Mouse (Mus musculus) CH12.LX (cell line): ENCODE measurements around the gene Gng3. TPM values are rescaled to one million over a fixed set of nuclear protein-coding genes. Genes with fewer than 3 reads are reported as not detected.
A peak's percentile ranks its signal among the peaks of the same experiment; 100 is the strongest.

Experiments used
- DNase-seq: peaks from one replicate; pipeline ENCODE4 v3.0.0-alpha.2; 2013; ENCODE audit errors: extremely low read depth
- H3K27ac ChIP-seq: 2 replicates; pipeline ENCODE4 v1.5.1; 2012; ENCODE audit warnings: low read depth, mild to moderate bottlenecking, control low read depth, moderate library complexity; ENCODE audit not compliant: insufficient read depth
- H3K27me3 ChIP-seq: replicated peaks from 2 replicates; pipeline ENCODE3; 2012; ENCODE audit warnings: inconsistent platforms
- H3K36me3 ChIP-seq, 2 experiments: replicated peaks in 1 of 2; 2 replicates each; pipeline versions ENCODE3 to v1.6.1; 2012; ENCODE audit warnings: inconsistent platforms in 1 of 2, low read length in 1 of 2, mild to moderate bottlenecking in 1 of 2, mixed read lengths in 1 of 2, moderate library complexity in 1 of 2; ENCODE audit not compliant: control insufficient read depth in 1 of 2, insufficient read depth in 1 of 2
- H3K4me1 ChIP-seq, 2 experiments: 2 replicates each; pipeline ENCODE4 v1.6.1; 2012; ENCODE audit warnings: inconsistent platforms in 1 of 2, moderate library complexity in 1 of 2; ENCODE audit not compliant: insufficient read depth in 2 of 2, control insufficient read depth in 1 of 2
- H3K4me2 ChIP-seq: 2 replicates; pipeline ENCODE4 v1.6.1; 2012; ENCODE audit warnings: low read depth, mild to moderate bottlenecking, control low read depth; ENCODE audit not compliant: poor library complexity, insufficient read depth, severe bottlenecking
- H3K4me3 ChIP-seq, 3 experiments: fragments of 150-350 bp in 1 of 3; sonication (generic) in 1 of 3; replicated peaks in 1 of 3; 2 replicates each; pipeline versions ENCODE3 to v1.5.1; 2011 to 2012; ENCODE audit warnings: low read depth in 2 of 3, low read length in 2 of 3, mild to moderate bottlenecking in 2 of 3, moderate library complexity in 2 of 3, control low read depth in 1 of 3, improper control_type of control experiment in 1 of 3, inconsistent platforms in 1 of 3, mixed read lengths in 1 of 3; ENCODE audit not compliant: poor library complexity in 1 of 3
- H3K79me2 ChIP-seq: replicated peaks from 2 replicates; pipeline ENCODE4 v1.6.1; 2012; ENCODE audit warnings: mild to moderate bottlenecking, moderate library complexity; ENCODE audit not compliant: control insufficient read depth, poor library complexity, insufficient read depth, severe bottlenecking; ENCODE audit errors: extremely low read depth
- H3K9ac ChIP-seq: 2 replicates; pipeline ENCODE4 v1.6.1; 2012; ENCODE audit warnings: low read depth, mild to moderate bottlenecking, control low read depth, moderate library complexity; ENCODE audit not compliant: insufficient read depth
- H3K9me3 ChIP-seq: replicated peaks from 2 replicates; pipeline ENCODE3; 2012; ENCODE audit warnings: low read length, inconsistent platforms, mixed read lengths
- CHD2 ChIP-seq: IDR thresholded peaks from 2 replicates; pipeline ENCODE4 v1.6.1; 2011; ENCODE audit warnings: low read length, improper control_type of control experiment
- ELF1 ChIP-seq: IDR thresholded peaks from 2 replicates; pipeline ENCODE4 v1.6.1; 2014; ENCODE audit warnings: low read depth, mild to moderate bottlenecking, inconsistent platforms, low read length, improper control_type of control experiment
- EP300 ChIP-seq: IDR thresholded peaks from 2 replicates; pipeline ENCODE4 v1.6.1; 2011; ENCODE audit warnings: low read length, improper control_type of control experiment
- GABPA ChIP-seq: IDR thresholded peaks from 2 replicates; pipeline ENCODE4 v1.6.1; 2012; ENCODE audit warnings: low read depth, low read length, improper control_type of control experiment, inconsistent platforms; ENCODE audit not compliant: insufficient replicate concordance
- IRF4 ChIP-seq: IDR thresholded peaks from 2 replicates; pipeline ENCODE4 v1.6.1; 2014; ENCODE audit warnings: low read depth, mild to moderate bottlenecking, inconsistent platforms, low read length, improper control_type of control experiment
- JUN ChIP-seq: IDR thresholded peaks from 2 replicates; pipeline ENCODE4 v1.6.1; 2011; ENCODE audit warnings: low read depth, mild to moderate bottlenecking, low read length, improper control_type of control experiment, moderate library complexity; ENCODE audit not compliant: insufficient read depth
- MAZ ChIP-seq: IDR thresholded peaks from 2 replicates; pipeline ENCODE4 v1.6.1; 2012; ENCODE audit warnings: low read depth, mild to moderate bottlenecking, inconsistent platforms, low read length, improper control_type of control experiment, moderate library complexity
- MXI1 ChIP-seq: IDR thresholded peaks from 2 replicates; pipeline ENCODE4 v1.6.1; 2011; ENCODE audit warnings: mild to moderate bottlenecking, low read depth, low read length, improper control_type of control experiment
- PAX5 ChIP-seq: IDR thresholded peaks from 2 replicates; pipeline ENCODE4 v1.6.1; 2012; ENCODE audit warnings: low read length, inconsistent platforms, mixed read lengths
- RAD21 ChIP-seq: IDR thresholded peaks from 2 replicates; pipeline ENCODE4 v1.6.1; 2011; ENCODE audit warnings: low read depth, mild to moderate bottlenecking, low read length, improper control_type of control experiment, moderate library complexity
- RCOR1 ChIP-seq: conservative IDR thresholded peaks from 2 replicates; pipeline ENCODE4 v1.6.1; 2012; ENCODE audit warnings: low read depth, mild to moderate bottlenecking, inconsistent platforms, low read length, improper control_type of control experiment
- SIN3A ChIP-seq: IDR thresholded peaks from 2 replicates; pipeline ENCODE4 v1.6.1; 2012; ENCODE audit warnings: low read length, improper control_type of control experiment, inconsistent platforms
- UBTF ChIP-seq: IDR thresholded peaks from 2 replicates; pipeline ENCODE4 v1.6.1; 2012; ENCODE audit warnings: low read depth, mild to moderate bottlenecking, inconsistent platforms, low read length, improper control_type of control experiment, moderate library complexity
- USF1 ChIP-seq: IDR thresholded peaks from 2 replicates; pipeline ENCODE4 v1.6.1; 2014; ENCODE audit warnings: low read depth, mild to moderate bottlenecking, inconsistent platforms, low read length, improper control_type of control experiment
- ZKSCAN1 ChIP-seq: IDR thresholded peaks from 2 replicates; pipeline ENCODE4 v1.6.1; 2012; ENCODE audit warnings: low read depth, inconsistent platforms, low read length, improper control_type of control experiment, borderline replicate concordance
- ZMIZ1 ChIP-seq: IDR thresholded peaks from 2 replicates; pipeline ENCODE4 v1.6.1; 2012; ENCODE audit warnings: low read depth, mild to moderate bottlenecking, inconsistent platforms, low read length, improper control_type of control experiment
- dilution Hi-C: fragments of 300-500 bp; cut with MboI; formaldehyde crosslinking; loops from 2 replicates; pipeline ENCODE4 v1.14.3; 2020; ENCODE audit warnings: low sequenced_read_pairs; ENCODE audit not compliant: extremely low pct_unique_long_range_greater_than_20kb, extremely low pct_ligation_motif_present
- in situ Hi-C: fragments of 300-500 bp; cut with MboI; formaldehyde crosslinking; loops from 3 replicates; pipeline ENCODE4 v1.14.3; 2019; ENCODE audit warnings: low sequenced_read_pairs, low pct_ligation_motif_present, low pct_unique_long_range_greater_than_20kb, mixed read lengths
- polyA plus RNA-seq: library from polyadenylated mRNA; unstranded; fragments of >175 nt; gene quantifications from 2 replicates; pipeline ENCODE4 v1.2.1, GENCODE M21; 2012; ENCODE audit warnings: low read depth; ENCODE audit not compliant: insufficient read length
- total RNA-seq, 2 experiments: library from RNA; depleted of rRNA; stranded (reverse); fragments of 300-350 nt in 1 of 2; fragments of >200 nt in 1 of 2; gene quantifications; 2 replicates each; pipeline ENCODE4 v1.2.3; 2012 to 2014

Gng3 gene
- total and polyA plus RNA-seq, 3 experiments, result 0.56 to 10.3 (median 6.1) TPM

DNA sequence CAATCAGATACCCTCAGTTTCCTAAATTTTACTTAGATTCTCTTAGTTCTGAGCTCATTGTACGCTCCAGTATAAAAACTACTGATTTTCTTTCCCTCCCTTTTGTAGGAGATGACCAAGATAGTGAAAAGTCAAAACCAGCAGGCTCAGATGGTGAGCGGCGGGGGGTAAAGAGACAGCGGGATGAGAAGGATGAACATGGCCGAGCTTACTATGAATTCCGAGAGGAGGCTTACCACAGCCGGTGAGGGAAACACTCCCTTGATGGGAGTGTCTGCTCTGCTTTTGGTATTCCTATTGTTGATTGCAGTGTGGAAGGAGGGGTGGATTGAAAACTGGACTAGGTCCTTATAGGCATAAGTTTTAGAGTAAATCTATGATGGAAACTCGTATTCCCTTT lies 16.3 kb downstream of the Gng3 start:
- H3K79me2 ChIP-seq, result peaks cover 61% of the 10 kb centered on the region
- H3K4me2 ChIP-seq, result peak overlapping the region; percentile 72
- peak overlapping the region in 2 of 3 experiments; percentile 23 to 46 for H3K4me3 ChIP-seq
- no peak for DNase-seq
- H3K27ac ChIP-seq, result no peak overlapping the region
- TF ChIP-seq ZKSCAN1 (no peak), RCOR1 (no peak), GABPA (no peak), USF1 (no peak), MAZ (no peak), PAX5 (no peak), JUN (no peak), MXI1 (no peak), EP300 (no peak), CHD2 (no peak), IRF4 (no peak), UBTF (no peak), RAD21 (no peak), ZMIZ1 (no peak), ELF1 (no peak)
- no peaks in the 10 kb centered on the region for H3K27me3 ChIP-seq
- dilution Hi-C loops (no loop called here), in situ Hi-C loops (no loop called here)
- H3K9ac ChIP-seq, result peak overlapping the region; percentile 89; the same call in 1 of the 2 replicates
- H3K9me3 ChIP-seq, result no peaks in the 10 kb centered on the region
- H3K36me3 ChIP-seq, result peaks cover 42 to 53% of the 10 kb centered on the region in 2 experiments
- peaks cover 0 to 10% of the 10 kb centered on the region in 2 experiments; a peak in 2 of 4 replicates for H3K4me1 ChIP-seq

DNA sequence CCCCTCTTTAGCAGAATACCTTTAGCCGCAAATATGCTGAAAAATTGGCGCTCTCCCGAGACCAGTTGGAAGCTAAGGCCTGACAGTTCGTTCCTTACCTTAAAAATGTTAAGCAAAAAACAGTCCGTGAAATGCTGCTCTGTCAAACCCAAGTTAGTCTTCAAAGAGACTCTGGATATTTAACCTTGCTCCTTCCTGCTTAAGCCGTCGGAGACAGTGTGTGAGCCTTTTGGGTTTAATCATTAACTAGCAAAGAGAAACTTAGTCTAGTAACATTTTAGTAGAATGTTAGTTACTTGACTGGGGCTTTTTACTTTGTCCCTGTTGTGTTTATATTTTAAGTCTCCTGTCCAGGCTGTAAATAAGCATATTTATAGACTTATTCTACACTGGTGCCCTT lies 17.8 kb downstream of the Gng3 start:
- Histone ChIP-seq H3K9me3 (no peaks in the 10 kb centered on the region), H3K4me2 (peak overlapping the region; percentile 82; the same call in 1 of the 2 replicates), H3K36me3 (peaks cover 34 to 47% of the 10 kb centered on the region in 2 experiments), H3K9ac (peak overlapping the region; percentile 89), H3K27me3 (no peaks in the 10 kb centered on the region), H3K27ac (no peak overlapping the region), H3K4me3 (peak overlapping the region; percentile 96 to 98 (median 96)), H3K79me2 (peaks cover 70% of the 10 kb centered on the region), H3K4me1 (peaks cover 3 to 22% of the 10 kb centered on the region in 2 experiments)
- dilution Hi-C loops (no loop called here), in situ Hi-C loops (no loop called here)
- no peak for DNase-seq
- TF ChIP-seq MXI1, result peak; percentile 39
- no peak for TF ChIP-seq SIN3A
